ENCODE assay signal across 8 mouse cellular contexts in the genomic region with DNA sequence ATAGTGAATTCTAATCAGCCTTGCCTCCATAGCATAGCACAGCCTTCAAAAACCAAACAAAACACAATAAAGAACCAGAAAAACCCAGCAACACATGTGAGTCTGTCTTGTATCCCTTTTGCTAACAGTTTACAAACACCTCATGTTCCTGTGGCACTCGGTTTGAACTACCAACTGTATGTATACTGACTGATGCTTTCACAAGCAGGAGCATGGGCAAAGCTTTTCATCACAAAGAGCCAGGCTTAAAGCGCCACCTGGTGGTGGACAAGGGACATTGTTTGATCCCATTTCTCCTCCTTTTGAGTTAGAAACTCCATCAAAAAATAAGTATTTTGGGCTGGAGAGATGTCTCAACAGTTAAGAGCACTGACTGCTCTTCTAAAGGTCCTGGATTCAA. TPM values are rescaled to one million over a fixed set of nuclear protein-coding genes. Genes with fewer than 3 reads are reported as not detected.
DNase-seq lines count a peak whose midpoint lies in the region; ATAC-seq and TF ChIP-seq lines count a peak whose summit lies in the region.

No protein-coding gene starts in this region.

- 1% methylated on average over 2 of the region's 2 CpGs for WGBS in heart, adult 2 months
- 8% methylated on average over 2 of the region's 2 CpGs for WGBS in heart, embryonic 10.5 days

- TF ChIP-seq POLR2A in heart, adult 2 months (IDR thresholded peaks at IDR 0.05; ENCODE audit: insufficient read depth, low read depth, low read length) = no peak

- no peaks in the 10 kb centered on the region for H3K79me2 ChIP-seq in heart, adult 2 months (replicated peaks; ENCODE audit: control insufficient read depth, insufficient read depth, low read length)

- no peak for TF ChIP-seq EP300 in heart, adult 2 months (IDR thresholded peaks at IDR 0.05; ENCODE audit: insufficient read depth, low read depth, low read length)

- H3K36me3 ChIP-seq in heart, adult 2 months (ENCODE audit: control insufficient read depth, insufficient read depth, low read length) = peaks cover 2% of the 10 kb centered on the region
- peaks cover 82% of the 10 kb centered on the region for H3K36me3 ChIP-seq in heart, embryonic 10.5 days

- intact Hi-C loops in heart, adult 2 months (cut with DNase I) = loop anchor here (2.0 to 5.0 kb wide), 3 partner anchors 37 to 222 kb away; a partner anchor contains a TSS
- intact Hi-C loops in gastrocnemius, postnatal 36 days (cut with DNase I) = loop anchor here (2.0 kb wide), 1 partner anchor 191 kb away; a partner anchor contains a TSS

- DNase-seq in heart, adult 2 months = peak; percentile 62 to 65
- no peak for DNase-seq in heart, embryonic 10.5 days (ENCODE audit: low spot score)
- DNase-seq in adipocyte (ENCODE audit: low spot score) = peak; percentile 91
- DNase-seq in cerebellum, postnatal 4 days (ENCODE audit: low spot score in 2 of 2) = peak; percentile 49 to 73
- DNase-seq in gastrocnemius, postnatal 36 days = peak; percentile 22 to 36
- peak; percentile 10 for DNase-seq in layer of hippocampus, adult 9-10 months (ENCODE audit: low spot score)
- DNase-seq in spleen, postnatal 10 days (ENCODE audit: low spot score in 2 of 2) = peak; percentile 58 to 77

- peak; percentile 94 for ATAC-seq in megakaryocyte, adult 5-6 weeks (ENCODE audit: poor library complexity, severe bottlenecking)

- no peak overlapping the region for H3K9ac ChIP-seq in heart, adult 2 months (ENCODE audit: low read depth, low read length)

- no peaks in the 10 kb centered on the region for H3K27me3 ChIP-seq in heart, adult 2 months (ENCODE audit: control insufficient read depth, insufficient read depth, low read length)
- H3K27me3 ChIP-seq in heart, embryonic 10.5 days (ENCODE audit: insufficient read depth, poor library complexity, severe bottlenecking) = no peaks in the 10 kb centered on the region

- peak; percentile 94 for TF ChIP-seq CTCF in heart, adult 2 months (IDR thresholded peaks at IDR 0.05)

- no peaks in the 10 kb centered on the region for H3K9me3 ChIP-seq in heart, embryonic 10.5 days

- H3K27ac ChIP-seq in heart, adult 2 months = no peak overlapping the region
- no peak overlapping the region for H3K27ac ChIP-seq in heart, embryonic 10.5 days

- H3K4me3 ChIP-seq in heart, adult 2 months = no peak overlapping the region
- no peak overlapping the region for H3K4me3 ChIP-seq in heart, embryonic 10.5 days

- H3K4me1 ChIP-seq in heart, adult 2 months (ENCODE audit: control insufficient read depth, insufficient read depth, low read length) = no peaks in the 10 kb centered on the region
- no peaks in the 10 kb centered on the region for H3K4me1 ChIP-seq in heart, embryonic 10.5 days

RNA-seq across cellular contexts. Expression of a gene that starts 50.1 kb away (rescaled TPM):
- 10 to 100 TPM; 30.4 to 41.7 TPM for total RNA-seq in heart, adult 2 months (2021)
- 25.8 and 33.2 TPM in 2 replicates for polyA plus RNA-seq in heart, adult 2 months (2012; rRNA removed)
- polyA plus RNA-seq in heart, embryonic 10.5 days (2016; fragmentation: Nextera tagmentation; extraction: Ambion mirVana) = 8.3 and 13.7 TPM in 2 replicates
- total RNA-seq in gastrocnemius, postnatal 36 days (2021) = 10 to 100 TPM; 27.0 to 43.9 TPM
- total RNA-seq in megakaryocyte, adult 5-6 weeks (2015) = 55.9 and 69.4 TPM in 2 replicates
- 77.5 and 79.8 TPM in 2 replicates for total RNA-seq in megakaryocyte, adult 5-6 weeks (2017)
